Mouse (Mus musculus) cerebellum, adult 2 months (tissue): Measurements from ENCODE around the gene Hyal2. TPM values are rescaled to one million over a fixed set of nuclear protein-coding genes. Genes with fewer than 3 reads are reported as not detected.

Experiments
- DNase-seq, 2 experiments: peaks; one replicate each; pipeline ENCODE4 v3.0.0; 2021
- H3K27ac ChIP-seq: fragments of 200-500 bp; 2 replicates; pipeline ENCODE4 v1.5.1; 2012; ENCODE audit warnings: low read length, control low read depth, inconsistent platforms; ENCODE audit not compliant: insufficient read depth
- H3K27me3 ChIP-seq: fragments of 200-500 bp; 2 replicates; pipeline ENCODE4 v1.6.1; 2012; ENCODE audit warnings: inconsistent platforms, mild to moderate bottlenecking, low read length, moderate library complexity; ENCODE audit not compliant: control insufficient read depth, insufficient read depth
- H3K4me1 ChIP-seq: fragments of 200-500 bp; 2 replicates; pipeline ENCODE4 v1.6.1; 2011; ENCODE audit warnings: low read length; ENCODE audit not compliant: control insufficient read depth, insufficient read depth
- H3K4me3 ChIP-seq: fragments of 200-500 bp; replicated peaks from 2 replicates; pipeline ENCODE3; 2011; ENCODE audit warnings: mild to moderate bottlenecking, low read depth, low read length, control low read depth; ENCODE audit not compliant: insufficient read depth
- CTCF ChIP-seq: fragments of 200-500 bp; IDR thresholded peaks from 2 replicates; pipeline ENCODE4 v1.5.1; 2011; ENCODE audit warnings: low read depth, mild to moderate bottlenecking, control low read depth, low read length, moderate library complexity, borderline replicate concordance; ENCODE audit not compliant: insufficient read depth
- POLR2A ChIP-seq: fragments of 200-500 bp; IDR thresholded peaks from 2 replicates; pipeline ENCODE4 v1.6.1; 2011; ENCODE audit warnings: low read length, control low read depth, borderline replicate concordance; ENCODE audit not compliant: insufficient read depth
- WGBS: fragments of 180-500 bp; shearing (Covaris S2); methylation state at CpG from one replicate; pipeline ENCODE4 v1.1.7; 2018; 5-methylcytosine and 5-hydroxymethylcytosine counted together
- polyA plus RNA-seq: library from polyadenylated mRNA; depleted of rRNA; stranded (reverse); fragments of >200 nt; gene quantifications from 2 replicates; pipeline ENCODE4 v1.2.3, GENCODE M21; 2012; rRNA removed

Gene Hyal2
- 10.8 and 11.9 TPM in 2 replicates for polyA plus RNA-seq

- DNase-seq: no peak
- WGBS: 50% methylated on average over 18 of the region's 18 CpGs
- Histone ChIP-seq H3K27ac (peak within 1 kb of the TSS; percentile 24; the same call in 1 of the 2 replicates), H3K4me1 (peaks cover 16% of the 10 kb centered on the region), H3K27me3 (no peaks in the 10 kb centered on the region), H3K4me3 (peak within 1 kb of the TSS; percentile 63)
- TF ChIP-seq CTCF (no peak), POLR2A (no peak)
Measured at GRCm38 (mm10) chr9:107567702-107568319, at the start of gene Hyal2. Gene Hyal2 (plus strand): TSS chr9:107567945.

- WGBS: 45% methylated on average over 6 of the region's 6 CpGs
- Histone ChIP-seq H3K27me3 (no peaks in the 10 kb centered on the region), H3K27ac (no peak overlapping the region), H3K4me3 (no peak overlapping the region), H3K4me1 (no peaks in the 10 kb centered on the region)
- TF ChIP-seq POLR2A: no peak
- TF ChIP-seq CTCF: no peak
- DNase-seq: no peak
Measured at GRCm38 (mm10) chr9:107520331-107520730, 47.4 kb upstream of the Hyal2 start.

GRCm38 (mm10) chr9:107521190-107521589 lies 46.6 kb upstream of the Hyal2 start:
- no peak for TF ChIP-seq CTCF
- TF ChIP-seq POLR2A: no peak
- Histone ChIP-seq H3K27ac (no peak overlapping the region), H3K4me1 (no peaks in the 10 kb centered on the region), H3K27me3 (no peaks in the 10 kb centered on the region), H3K4me3 (no peak overlapping the region)
- no peak for DNase-seq
- WGBS: 76% methylated on average over 5 of the region's 5 CpGs

GRCm38 (mm10) chr9:107521711-107522399 lies 45.9 kb upstream of the Hyal2 start:
- H3K27ac ChIP-seq: no peak overlapping the region
- no peak overlapping the region for H3K4me3 ChIP-seq
- H3K4me1 ChIP-seq: no peaks in the 10 kb centered on the region
- WGBS: 58% methylated on average over 25 of the region's 25 CpGs
- DNase-seq: no peak
- TF ChIP-seq POLR2A: no peak
- no peak for TF ChIP-seq CTCF
- H3K27me3 ChIP-seq: no peaks in the 10 kb centered on the region

- Histone ChIP-seq H3K27me3 (no peaks in the 10 kb centered on the region), H3K27ac (no peak overlapping the region), H3K4me3 (no peak overlapping the region), H3K4me1 (no peaks in the 10 kb centered on the region)
- TF ChIP-seq POLR2A (no peak), CTCF (no peak)
- DNase-seq: no peak
- 25% methylated on average over 2 of the region's 2 CpGs for WGBS
Measured at GRCm38 (mm10) chr9:107522400-107522711, 45.4 kb upstream of the Hyal2 start.

- Histone ChIP-seq H3K4me1 (no peaks in the 10 kb centered on the region), H3K27me3 (no peaks in the 10 kb centered on the region), H3K4me3 (no peak overlapping the region), H3K27ac (no peak overlapping the region)
- WGBS: 32% methylated on average over 44 of the region's 44 CpGs
- no peak for DNase-seq
- TF ChIP-seq POLR2A (no peak), CTCF (no peak)
Measured at GRCm38 (mm10) chr9:107526198-107527026, 41.3 kb upstream of the Hyal2 start.

- H3K4me1 ChIP-seq: peaks cover 16% of the 10 kb centered on the region; the same call in 1 of the 2 replicates
- H3K4me3 ChIP-seq: peak within 1 kb of the TSS; percentile 86
- peak within 1 kb of the TSS; percentile 71 for H3K27ac ChIP-seq
- peak; percentile 91 to 97 for DNase-seq
- H3K27me3 ChIP-seq: no peaks in the 10 kb centered on the region
- WGBS: under 1% methylated on average over 48 of the region's 48 CpGs
- TF ChIP-seq CTCF (no peak), POLR2A (peak; percentile 72; the same call in 1 of the 2 replicates)
Measured at GRCm38 (mm10) chr9:107533791-107534407, 33.8 kb upstream of the Hyal2 start, which contains the start of gene Tmem115. Gene Tmem115 (plus strand): TSS chr9:107533945.
